Mouse (Mus musculus): ENCODE results near the gene Gm11563.

DNA sequence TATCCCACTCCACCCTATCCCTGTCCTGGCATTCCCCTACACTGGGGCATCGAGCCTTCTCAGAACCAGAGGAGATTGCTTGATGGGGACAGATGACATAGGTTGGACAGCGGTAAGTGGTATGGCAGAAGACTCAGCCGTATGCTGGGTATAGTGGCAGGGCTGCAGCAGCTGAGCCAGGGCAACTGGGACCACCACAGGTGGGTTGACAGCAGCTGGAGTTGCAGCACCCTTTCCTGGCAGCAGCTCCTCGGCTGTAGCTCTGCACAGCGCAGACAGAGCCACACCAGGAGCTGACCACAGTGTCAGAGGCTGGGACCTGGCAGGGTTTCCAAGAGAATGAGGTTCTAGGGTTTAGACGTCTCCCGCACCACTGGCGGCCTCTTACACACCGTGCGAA lies 4.0 kb upstream of the Gm11563 start:
- TF ChIP-seq USF1 (IDR thresholded peaks at IDR 0.05; ENCODE audit: low read depth) (no peak), POLR2A (IDR thresholded peaks at IDR 0.05; ENCODE audit: insufficient read length, low read depth) (no peak), POLR2AphosphoS2 (IDR thresholded peaks at IDR 0.05; ENCODE audit: insufficient read length, low read depth) (no peak), TCF12 (IDR thresholded peaks at IDR 0.05; ENCODE audit: insufficient read depth, poor library complexity, severe bottlenecking) (no peak), MYOD1 (IDR thresholded peaks at IDR 0.05; ENCODE audit: control insufficient read depth in 1 of 3, insufficient read length in 2 of 3, low read depth in 2 of 3) (peak in 1 of 3 experiments; percentile 69), MAX (IDR thresholded peaks at IDR 0.05; ENCODE audit: low read depth) (no peak), MYOG (IDR thresholded peaks at IDR 0.05; ENCODE audit: control insufficient read depth in 1 of 3, insufficient read depth in 1 of 3, insufficient read length in 2 of 3, low read depth in 2 of 3) (peak in 2 of 3 experiments; percentile 50 to 57), E2F4 (IDR thresholded peaks at IDR 0.05; ENCODE audit: insufficient read depth) (no peak), REST (IDR thresholded peaks at IDR 0.05; ENCODE audit: insufficient read depth, insufficient read length) (no peak)
